Mouse (Mus musculus): Measurements from ENCODE around the gene Myo1h.

GRCm38 (mm10) chr5:114373581-114373980 lies 84.6 kb downstream of the Myo1h start:
- no peak for TF ChIP-seq CTCF (IDR thresholded peaks at IDR 0.05; ENCODE audit: low read depth)
- TF ChIP-seq EP300 (IDR thresholded peaks at IDR 0.05; ENCODE audit: low read depth) = no peak
